Mouse (Mus musculus) erythroblast, embryonic 14.5 days (primary cell): ENCODE measurements around the gene Irs3. TPM values are rescaled to one million over a fixed set of nuclear protein-coding genes. Genes with fewer than 3 reads are reported as not detected.

ENCODE experiments used
- H3K27me3 ChIP-seq: 2 replicates; pipeline ENCODE4 v1.6.1; 2012; ENCODE audit warnings: inconsistent platforms; ENCODE audit not compliant: control insufficient read depth
- H3K36me3 ChIP-seq: 2 replicates; pipeline ENCODE4 v1.6.1; 2012; ENCODE audit warnings: mild to moderate bottlenecking, inconsistent platforms; ENCODE audit not compliant: control insufficient read depth
- H3K4me1 ChIP-seq: 2 replicates; pipeline ENCODE4 v1.6.1; 2012; ENCODE audit warnings: inconsistent platforms; ENCODE audit not compliant: control insufficient read depth
- H3K4me3 ChIP-seq: replicated peaks from 2 replicates; pipeline ENCODE3; 2012; ENCODE audit warnings: moderate library complexity, mild to moderate bottlenecking, inconsistent platforms
- H3K9me3 ChIP-seq: 2 replicates; pipeline ENCODE4 v1.6.1; 2012; ENCODE audit warnings: low read length, inconsistent platforms, mixed read lengths; ENCODE audit not compliant: control insufficient read depth
- GATA1 ChIP-seq: IDR thresholded peaks from 2 replicates; pipeline ENCODE4 v1.6.1; 2012; ENCODE audit warnings: low read length, inconsistent platforms, mixed read lengths
- TAL1 ChIP-seq: IDR thresholded peaks from 3 replicates; pipeline ENCODE4 v1.6.1; 2012; ENCODE audit warnings: low read length, inconsistent platforms, mixed read lengths
- polyA plus RNA-seq: library from polyadenylated mRNA; stranded (reverse); fragments of >175 nt; gene quantifications from 2 replicates; pipeline ENCODE4 v1.2.3, GENCODE M21; 2012

The Irs3 gene
- polyA plus RNA-seq, 1 experiment = not detected

- Histone ChIP-seq H3K4me1 (peaks cover 83% of the 10 kb centered on the region), H3K27me3 (no peaks in the 10 kb centered on the region), H3K36me3 (peaks cover 49% of the 10 kb centered on the region), H3K4me3 (peak overlapping the region; percentile 73), H3K9me3 (no peaks in the 10 kb centered on the region)
- TF ChIP-seq TAL1 (no peak), GATA1 (0 out of 2 replicates have a peak, but pooled peaks have one; percentile 31)
Measured at GRCm38 (mm10) chr5:137683388-137684293, 38.1 kb upstream of the Irs3 start.

DNA sequence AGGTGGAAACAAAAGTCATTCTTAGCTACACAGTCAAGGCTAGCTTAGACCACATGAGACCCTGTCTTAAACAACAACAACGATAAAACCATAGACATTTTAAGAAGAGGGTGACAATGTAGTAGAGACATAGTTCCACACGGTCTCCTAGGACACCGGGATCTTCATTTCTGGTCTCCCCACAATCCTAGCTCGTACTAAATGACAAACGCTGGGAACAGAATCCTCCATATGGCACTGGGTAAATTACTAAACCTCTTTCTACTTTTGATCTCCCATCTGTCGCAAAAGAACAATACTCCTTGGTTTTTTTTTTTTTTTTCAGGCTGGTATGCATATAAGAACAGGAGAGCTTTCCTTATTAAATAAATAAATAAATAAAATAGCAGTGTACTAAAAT, 37.0 kb upstream of the Irs3 start:
- no peak for TF ChIP-seq TAL1
- no peak for TF ChIP-seq GATA1
- Histone ChIP-seq H3K27me3 (no peaks in the 10 kb centered on the region), H3K36me3 (peaks cover 60% of the 10 kb centered on the region), H3K4me3 (peak overlapping the region; percentile 73), H3K9me3 (no peaks in the 10 kb centered on the region), H3K4me1 (peaks cover 79% of the 10 kb centered on the region)

DNA sequence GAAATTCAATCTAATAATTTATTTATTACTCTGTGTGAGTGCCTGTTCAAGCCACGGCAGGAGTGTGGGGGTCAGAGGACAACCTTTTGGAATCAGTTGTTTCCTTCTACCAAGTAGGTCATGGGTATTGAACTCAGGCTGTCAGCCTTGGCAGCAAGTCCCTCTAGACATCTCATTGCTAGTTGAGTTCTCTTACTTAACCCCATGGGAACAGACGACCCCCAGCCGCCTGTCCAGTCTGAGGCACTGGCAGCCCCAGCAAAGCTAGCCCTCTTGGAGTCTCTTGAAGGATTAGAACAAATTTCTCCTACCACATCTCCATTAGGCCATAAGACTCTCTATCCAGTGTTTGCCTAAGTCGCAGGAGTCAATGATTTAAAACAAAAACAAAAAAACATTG, 34.2 kb upstream of the Irs3 start:
- peaks cover 71% of the 10 kb centered on the region for H3K4me1 ChIP-seq
- H3K36me3 ChIP-seq = peaks cover 82% of the 10 kb centered on the region
- H3K27me3 ChIP-seq = no peaks in the 10 kb centered on the region
- TF ChIP-seq TAL1 (no peak), GATA1 (no peak)
- no peak overlapping the region for H3K4me3 ChIP-seq
- no peaks in the 10 kb centered on the region for H3K9me3 ChIP-seq

DNA sequence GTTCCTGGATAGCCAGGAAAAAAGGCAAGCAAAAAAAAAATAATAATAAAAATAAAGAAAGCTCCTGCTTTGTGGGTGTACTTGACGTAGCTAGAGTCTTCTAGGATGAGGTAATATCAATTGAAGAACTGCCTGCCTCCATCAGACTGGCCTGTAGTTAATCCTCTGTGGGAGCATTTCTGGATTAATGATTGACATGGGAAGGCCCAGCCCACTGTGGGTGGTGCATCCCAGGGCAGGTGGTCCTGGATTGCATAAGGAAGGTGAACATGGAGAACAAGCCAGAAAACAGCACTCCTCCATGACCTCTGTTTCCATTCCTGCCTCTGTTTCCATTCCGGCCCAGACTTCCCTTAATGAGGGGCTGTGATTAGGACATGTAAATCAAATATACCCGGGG, 33.2 kb upstream of the Irs3 start:
- TF ChIP-seq GATA1 (no peak), TAL1 (no peak)
- H3K4me1 ChIP-seq = peaks cover 78% of the 10 kb centered on the region
- peaks cover 92% of the 10 kb centered on the region for H3K36me3 ChIP-seq

GRCm38 (mm10) chr5:137677859-137678258, 32.3 kb upstream of the Irs3 start:
- Histone ChIP-seq H3K4me1 (peaks cover 78% of the 10 kb centered on the region), H3K4me3 (no peak overlapping the region), H3K9me3 (no peaks in the 10 kb centered on the region), H3K27me3 (no peaks in the 10 kb centered on the region), H3K36me3 (peaks cover 94% of the 10 kb centered on the region)
- no peak for TF ChIP-seq TAL1
- no peak for TF ChIP-seq GATA1

More for the DNA sequence above, 33.2 kb upstream of the Irs3 start:
- no peaks in the 10 kb centered on the region for H3K9me3 ChIP-seq
- no peak overlapping the region for H3K4me3 ChIP-seq
- no peaks in the 10 kb centered on the region for H3K27me3 ChIP-seq

GRCm38 (mm10) chr5:137674786-137675185, 29.3 kb upstream of the Irs3 start:
- peaks cover 96% of the 10 kb centered on the region for H3K36me3 ChIP-seq
- H3K27me3 ChIP-seq = no peaks in the 10 kb centered on the region
- H3K9me3 ChIP-seq = no peaks in the 10 kb centered on the region
- TF ChIP-seq TAL1 (no peak), GATA1 (no peak)
- H3K4me3 ChIP-seq = no peak overlapping the region
- peaks cover 83% of the 10 kb centered on the region for H3K4me1 ChIP-seq

GRCm38 (mm10) chr5:137673015-137673414, 27.5 kb upstream of the Irs3 start:
- Histone ChIP-seq H3K4me1 (peaks cover 78% of the 10 kb centered on the region), H3K4me3 (peak overlapping the region; percentile 9), H3K27me3 (no peaks in the 10 kb centered on the region), H3K36me3 (peaks cover 90% of the 10 kb centered on the region), H3K9me3 (no peaks in the 10 kb centered on the region)
- TF ChIP-seq GATA1 (peak; percentile 51; the same call in 1 of the 2 replicates), TAL1 (peak; percentile 60; the same call in 2 of the 3 replicates)

- Histone ChIP-seq H3K27me3 (no peaks in the 10 kb centered on the region), H3K36me3 (peaks cover 90% of the 10 kb centered on the region), H3K9me3 (no peaks in the 10 kb centered on the region), H3K4me1 (peaks cover 72% of the 10 kb centered on the region), H3K4me3 (peak overlapping the region; percentile 9)
- TF ChIP-seq TAL1 (no peak), GATA1 (no peak)
Measured at GRCm38 (mm10) chr5:137672361-137672760, 26.8 kb upstream of the Irs3 start.

DNA sequence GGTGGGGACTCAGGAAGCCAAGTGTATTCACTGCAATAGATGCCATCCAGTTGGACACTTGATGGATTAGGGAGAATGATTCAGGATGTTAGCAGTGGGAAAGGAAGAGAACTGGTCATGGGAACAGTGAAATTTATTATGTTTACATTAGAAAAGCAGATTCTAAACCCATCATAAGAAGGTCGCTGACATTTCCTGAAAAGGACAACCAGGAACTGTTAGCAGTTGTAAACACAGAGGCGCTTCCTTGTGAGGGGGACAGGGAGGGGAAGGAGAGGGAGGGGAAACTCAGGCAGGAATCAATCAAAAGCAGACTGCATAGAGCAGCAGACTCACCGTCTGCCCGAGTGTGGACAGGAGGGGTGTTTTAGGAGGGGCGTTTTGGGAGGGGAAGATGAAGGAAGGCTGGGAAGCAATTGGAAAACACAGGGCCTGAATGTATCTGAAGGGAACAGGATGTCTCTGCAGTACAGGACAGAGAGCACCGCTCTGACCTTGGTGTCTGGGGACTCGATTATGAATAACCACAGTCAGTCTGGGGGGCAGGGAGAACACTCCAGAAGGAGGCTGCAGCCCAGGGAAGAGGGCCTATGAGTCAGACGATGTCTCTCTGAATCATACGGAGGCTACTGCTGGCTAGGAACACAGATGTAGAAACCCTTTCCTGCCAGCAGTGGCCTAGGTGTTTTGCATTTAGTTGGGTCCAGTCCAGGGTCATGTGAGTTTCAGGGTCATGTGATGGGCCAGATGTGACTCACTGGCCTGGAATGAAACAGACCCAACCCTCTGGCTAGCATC, 26.1 kb upstream of the Irs3 start:
- no peaks in the 10 kb centered on the region for H3K9me3 ChIP-seq
- TF ChIP-seq TAL1 = no peak
- no peaks in the 10 kb centered on the region for H3K27me3 ChIP-seq
- H3K36me3 ChIP-seq = peaks cover 90% of the 10 kb centered on the region
- peaks cover 68% of the 10 kb centered on the region for H3K4me1 ChIP-seq
- no peak overlapping the region for H3K4me3 ChIP-seq
